Mouse (Mus musculus): ENCODE data around the gene Hist1h2ab.

Hist1h2ab gene

DNA sequence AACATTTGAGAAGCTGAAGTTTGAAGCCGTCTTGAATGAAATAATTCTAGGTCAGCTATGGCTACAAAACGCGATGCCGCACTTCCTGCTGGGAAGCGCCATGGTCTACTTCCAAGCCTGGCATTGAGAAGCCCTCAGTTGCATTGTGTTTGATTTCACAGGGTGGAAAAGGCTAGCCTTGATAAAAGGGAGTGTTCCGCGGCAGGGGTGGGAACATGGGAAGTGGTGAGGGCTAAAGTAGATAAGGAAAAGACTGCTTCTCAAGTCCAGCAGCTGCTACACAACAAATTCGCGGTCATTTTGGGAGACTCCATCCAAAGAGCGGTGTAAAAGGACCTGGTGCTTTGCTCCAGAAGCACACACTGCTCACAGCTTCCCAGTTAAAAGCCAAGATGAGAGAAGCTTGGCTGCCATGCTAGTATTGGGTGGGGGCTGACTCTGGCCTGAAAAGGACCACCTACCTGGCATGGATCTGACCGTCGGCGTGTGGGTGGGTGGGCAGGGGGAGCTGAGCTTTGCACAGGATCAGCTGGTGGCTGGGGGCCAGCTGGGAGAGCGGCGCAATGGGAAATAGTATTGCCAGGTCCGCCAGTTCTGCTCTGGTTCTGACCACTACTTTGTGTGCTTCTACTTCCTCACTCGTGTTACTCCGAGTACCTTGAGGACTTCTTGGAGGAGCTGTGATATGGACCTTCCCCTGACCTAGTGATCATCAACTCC lies 22.3 kb upstream of the Hist1h2ab start:
- ChIA-PET POLR2A (interaction anchor here (0.6 to 39.0 kb wide), 24 partner anchors 9 to 1685 kb away, joined by 3 to 2331 read pairs (median 6); partner anchors contain the start of genes Hist1h1c (in 4 of the 4), Hist1h1a (in 3 of the 4), Hist1h4c (in 3 of the 4) and Hist1h2ab (in 2 of the 4)), CTCF (interaction anchor here in 3 of 4 experiments (0.6 to 1.2 kb wide), 3 partner anchors 27 to 353 kb away, joined by 4 to 7 read pairs (median 4); no protein-coding TSS in a partner anchor)

GRCm38 (mm10) chr13:23729192-23729525 lies 21.8 kb upstream of the Hist1h2ab start:
- CTCF ChIA-PET, result interaction anchor here in 3 of 4 experiments (0.6 to 1.2 kb wide), 4 partner anchors 11 to 353 kb away, joined by 3 to 7 read pairs (median 4); no protein-coding TSS in a partner anchor
- POLR2A ChIA-PET, result interaction anchor here in 3 of 4 experiments (0.6 to 39.0 kb wide), 18 partner anchors 9 to 1686 kb away, joined by 3 to 2331 read pairs (median 19); partner anchors contain the start of genes Hist1h1c (in 3 of the 3), Hist1h4c (in 3 of the 3), Hist1h1a (in 2 of the 3) and Hist1h2ab (in 2 of the 3)

- ChIA-PET POLR2A (interaction anchor here in 3 of 4 experiments (0.6 to 39.0 kb wide), 18 partner anchors 9 to 1686 kb away, joined by 3 to 2331 read pairs (median 19); partner anchors contain the start of genes Hist1h1c (in 3 of the 3), Hist1h4c (in 3 of the 3), Hist1h1a (in 2 of the 3) and Hist1h2ab (in 2 of the 3)), CTCF (interaction anchor here in 2 of 4 experiments (0.9 to 1.3 kb wide), 4 partner anchors 10 to 30 kb away, joined by 3 to 4 read pairs (median 3); no protein-coding TSS in a partner anchor)
Observed at GRCm38 (mm10) chr13:23729706-23730105, 21.2 kb upstream of the Hist1h2ab start.

GRCm38 (mm10) chr13:23730479-23730878 lies 20.4 kb upstream of the Hist1h2ab start:
- POLR2A ChIA-PET, result interaction anchor here in 3 of 4 experiments (1.0 to 39.0 kb wide), 11 partner anchors 8 to 49 kb away, joined by 3 to 2331 read pairs (median 32); partner anchors contain the start of genes Hist1h4c (in 3 of the 3), Hist1h1a (in 2 of the 3), Hist1h1c (in 2 of the 3) and Hist1h2ab (in 2 of the 3)
- CTCF ChIA-PET, result interaction anchor here in 3 of 4 experiments (0.6 to 1.3 kb wide), 3 partner anchors 18 to 31 kb away, joined by 3 to 4 read pairs (median 3); no protein-coding TSS in a partner anchor

DNA sequence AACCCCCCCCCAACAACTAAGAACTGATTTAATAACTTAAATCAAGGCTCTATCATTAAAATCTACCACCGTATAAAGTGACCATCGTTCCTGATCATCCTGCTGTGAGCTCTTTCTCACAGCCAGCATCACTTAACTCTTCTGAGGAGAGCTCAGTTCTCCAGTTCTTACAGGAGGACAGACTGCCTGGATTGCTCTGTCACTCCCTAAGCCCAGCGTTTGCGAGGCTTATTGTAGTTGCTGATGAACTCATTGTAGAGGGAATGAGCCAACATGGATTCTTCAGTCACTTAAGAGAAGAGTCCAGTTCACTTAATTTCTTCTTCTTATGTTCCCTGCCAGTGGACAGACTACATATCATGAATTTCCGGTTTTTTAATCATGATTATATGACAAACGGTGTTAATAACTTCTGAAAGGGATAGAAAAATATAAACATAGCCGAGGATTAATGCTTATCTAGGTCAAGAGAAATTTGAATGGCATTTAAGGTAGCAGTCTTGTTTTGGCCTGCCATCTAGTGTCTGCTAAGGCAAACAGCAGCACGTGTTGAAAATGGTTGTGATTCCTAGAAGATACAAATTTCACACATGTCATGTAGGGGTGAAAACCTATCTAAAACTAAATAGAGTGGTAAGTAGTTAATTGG lies 18.6 kb upstream of the Hist1h2ab start:
- ChIA-PET POLR2A (interaction anchor here (0.5 to 39.0 kb wide), 15 partner anchors 16 to 470 kb away, joined by 3 to 2331 read pairs (median 4); partner anchors contain the start of genes Hist1h3b (in 3 of the 4), Hist1h4c (in 3 of the 4), Hist1h1a (in 2 of the 4) and Hist1h2ab (in 2 of the 4)), CTCF (interaction anchor here in 2 of 4 experiments (0.6 to 1.3 kb wide), 6 partner anchors 27 to 523 kb away, joined by 3 to 6 read pairs (median 4); no protein-coding TSS in a partner anchor)

DNA sequence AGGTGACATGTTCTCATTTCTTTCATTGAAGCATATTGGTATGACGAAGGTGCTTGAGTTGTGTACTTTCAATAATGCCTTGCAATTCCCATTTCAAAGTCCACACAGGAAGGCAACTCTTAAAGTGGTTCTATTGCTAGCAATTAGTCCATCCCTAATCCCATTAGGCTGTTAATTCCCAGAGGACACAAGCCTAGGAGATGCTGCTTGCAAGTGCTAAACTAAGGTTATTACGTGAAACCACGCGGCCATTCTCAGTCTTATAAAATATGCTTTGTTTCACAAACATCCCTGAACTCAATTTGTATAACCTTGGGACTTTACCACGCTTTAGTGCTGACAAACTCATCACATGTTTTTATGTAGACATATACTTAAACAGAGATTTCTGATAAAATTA lies 13.8 kb upstream of the Hist1h2ab start:
- ChIA-PET POLR2A (interaction anchor here (0.8 to 44.4 kb wide), 32 partner anchors 5 to 1694 kb away, joined by 3 to 2331 read pairs (median 31); partner anchors contain the start of genes Hist1h4c (in 4 of the 4), Hist1h1a (in 3 of the 4), Hist1h2ac (in 3 of the 4) and Hist1h2ae (in 3 of the 4)), CTCF (interaction anchor here in 1 of 4 experiments (1.0 to 2.1 kb wide), 2 partner anchors 15 to 39 kb away, joined by 4 to 5 read pairs; partner anchors contain the start of genes Hist1h3b and Hist1h4c)

- POLR2A ChIA-PET, result interaction anchor here (0.5 to 44.4 kb wide), 88 partner anchors 4 to 1702 kb away, joined by 3 to 2331 read pairs (median 10); partner anchors contain the start of genes Hist1h1a (in 4 of the 4), Hist1h2ab (in 4 of the 4), Hist1h2bc (in 4 of the 4) and Hist1h2be (in 4 of the 4)
- CTCF ChIA-PET, result interaction anchor here in 2 of 4 experiments (0.6 to 3.0 kb wide), 5 partner anchors 14 to 41 kb away, joined by 3 to 11 read pairs (median 4); partner anchors contain the start of genes Hist1h2ab (in 1 of the 2), Hist1h3b (in 1 of the 2) and Hist1h4c (in 1 of the 2)
Observed at GRCm38 (mm10) chr13:23738041-23738440, 12.9 kb upstream of the Hist1h2ab start.

GRCm38 (mm10) chr13:23738677-23739068 lies 12.3 kb upstream of the Hist1h2ab start, which contains the start of gene Hist1h1c:
Hist1h1c (plus strand) TSS chr13:23738808.
- ChIA-PET CTCF (interaction anchor here in 2 of 4 experiments (1.1 to 3.0 kb wide), 3 partner anchors 13 to 42 kb away, joined by 3 to 11 read pairs (median 3); partner anchors contain the start of genes Hist1h2ab (in 1 of the 2) and Hist1h3b (in 1 of the 2)), POLR2A (interaction anchor here (0.6 to 44.4 kb wide), 108 partner anchors 3 to 1985 kb away, joined by 3 to 2331 read pairs (median 6); partner anchors contain the start of genes Hist1h1a (in 4 of the 4), Hist1h2ab (in 4 of the 4), Hist1h2bc (in 4 of the 4) and Hist1h2be (in 4 of the 4))

GRCm38 (mm10) chr13:23739069-23739921 lies 11.6 kb upstream of the Hist1h2ab start:
- ChIA-PET CTCF (interaction anchor here in 2 of 4 experiments (1.0 to 3.0 kb wide), 5 partner anchors 10 to 42 kb away, joined by 3 to 11 read pairs (median 3); partner anchors contain the start of genes Hist1h2ab (in 1 of the 2), Hist1h3b (in 1 of the 2) and Hist1h4c (in 1 of the 2)), POLR2A (interaction anchor here (0.5 to 44.4 kb wide), 138 partner anchors 3 to 1986 kb away, joined by 3 to 2331 read pairs (median 5); partner anchors contain the start of genes Hist1h1a (in 4 of the 4), Hist1h2ab (in 4 of the 4), Hist1h2bc (in 4 of the 4) and Hist1h2be (in 4 of the 4))

DNA sequence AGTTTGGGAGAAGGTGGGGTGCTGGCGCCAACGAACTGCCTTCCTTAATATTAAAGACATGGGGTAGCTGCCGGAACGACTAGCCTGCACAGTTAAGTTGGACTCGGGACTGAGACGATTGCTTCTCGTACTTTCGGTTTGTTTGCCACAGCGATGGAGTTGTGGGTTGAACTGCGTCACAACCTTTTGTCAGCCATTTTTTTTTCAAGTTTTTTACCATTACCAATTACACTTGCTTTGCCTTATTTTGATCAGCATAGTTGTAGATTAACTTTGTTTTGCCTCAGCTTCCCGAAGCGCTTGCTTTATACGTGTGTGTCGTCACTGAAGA lies 11.0 kb upstream of the Hist1h2ab start:
- POLR2A ChIA-PET, result interaction anchor here (0.5 to 44.4 kb wide), 114 partner anchors 2 to 1986 kb away, joined by 3 to 2331 read pairs (median 6); partner anchors contain the start of genes Hist1h1a (in 4 of the 4), Hist1h2ab (in 4 of the 4), Hist1h2bc (in 4 of the 4) and Hist1h2be (in 4 of the 4)
- CTCF ChIA-PET, result interaction anchor here in 2 of 4 experiments (1.0 to 3.0 kb wide), 4 partner anchors 10 to 43 kb away, joined by 3 to 11 read pairs (median 3); partner anchors contain the start of genes Hist1h2ab (in 1 of the 2), Hist1h3b (in 1 of the 2) and Hist1h4c (in 1 of the 2)

DNA sequence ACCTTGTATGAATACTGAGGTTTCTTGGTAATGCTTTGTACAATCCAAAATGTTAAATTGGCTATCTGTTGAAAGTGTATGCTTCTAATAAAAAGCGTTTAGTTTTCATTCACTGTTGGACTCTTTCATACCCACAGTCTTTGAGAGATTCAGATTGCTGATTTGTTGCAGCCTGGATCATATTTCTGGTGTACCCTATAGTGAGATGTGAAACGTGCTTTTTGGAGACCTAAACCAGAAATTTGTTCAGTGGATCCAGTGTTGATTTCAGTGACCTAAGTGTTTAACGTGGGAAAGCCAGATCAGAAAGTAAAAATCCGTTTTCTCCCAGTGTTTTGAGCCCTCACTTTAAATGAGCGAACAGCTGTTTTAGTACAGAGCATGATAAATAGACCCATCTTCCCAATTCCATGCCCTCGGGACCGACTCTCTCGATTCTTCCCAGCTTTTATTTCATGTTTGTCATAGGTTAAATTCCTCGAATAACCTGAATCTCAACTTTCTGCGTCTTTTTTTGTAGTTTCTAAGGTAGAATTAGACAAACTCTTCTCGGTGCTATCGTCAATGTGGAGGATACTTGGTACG lies 10.6 kb upstream of the Hist1h2ab start:
- ChIA-PET POLR2A (interaction anchor here (0.5 to 44.4 kb wide), 100 partner anchors 2 to 1987 kb away, joined by 3 to 2331 read pairs (median 7); partner anchors contain the start of genes Hist1h1a (in 4 of the 4), Hist1h2ac (in 4 of the 4), Hist1h2bc (in 4 of the 4) and Hist1h3a (in 4 of the 4)), CTCF (interaction anchor here in 2 of 4 experiments (1.0 to 3.0 kb wide), 4 partner anchors 11 to 43 kb away, joined by 3 to 11 read pairs (median 3); partner anchors contain the start of genes Hist1h2ab (in 1 of the 2), Hist1h3b (in 1 of the 2) and Hist1h4c (in 1 of the 2))

DNA sequence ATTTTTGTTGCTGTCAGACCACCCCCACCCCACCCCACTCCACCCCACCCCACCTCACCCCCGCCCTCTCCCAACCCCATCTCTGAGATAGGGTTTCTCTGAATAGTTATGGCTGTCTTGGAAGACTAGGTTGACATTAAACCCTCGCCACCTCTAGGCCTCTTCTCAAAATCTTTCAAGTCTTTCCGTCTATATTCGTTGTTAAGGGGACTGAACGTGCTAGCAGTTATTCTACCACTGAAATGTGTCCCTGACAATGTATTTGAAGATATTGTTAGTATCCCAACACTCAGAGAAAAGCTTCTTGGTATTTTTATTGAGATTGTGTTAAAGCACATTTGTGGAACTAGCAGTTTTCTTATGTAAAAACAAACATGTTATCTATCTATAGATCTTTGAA lies 10.0 kb upstream of the Hist1h2ab start:
- CTCF ChIA-PET, result interaction anchor here in 1 of 4 experiments (3.0 kb wide), 1 partner anchor 11 kb away, joined by 11 read pairs; the partner anchor contains the start of genes Hist1h2ab and Hist1h3b
- POLR2A ChIA-PET, result interaction anchor here (1.1 to 44.4 kb wide), 32 partner anchors 1 to 541 kb away, joined by 3 to 2331 read pairs (median 48); partner anchors contain the start of genes Hist1h1a (in 4 of the 4), Hist1h2ac (in 4 of the 4), Hist1h2bc (in 4 of the 4) and Hist1h3a (in 4 of the 4)

GRCm38 (mm10) chr13:23742007-23742406 lies 8.9 kb upstream of the Hist1h2ab start:
- CTCF ChIA-PET, result interaction anchor here in 1 of 4 experiments (0.6 to 1.0 kb wide), 3 partner anchors 18 to 1855 kb away, joined by 3 to 4 read pairs (median 3); partner anchors contain the start of gene Hist1h4c
- POLR2A ChIA-PET, result interaction anchor here (0.6 to 44.4 kb wide), 75 partner anchors 0 to 1699 kb away, joined by 3 to 2331 read pairs (median 5); partner anchors contain the start of genes Hist1h1a (in 4 of the 4), Hist1h2ab (in 4 of the 4), Hist1h3a (in 4 of the 4) and Hist1h3b (in 4 of the 4)

GRCm38 (mm10) chr13:23743215-23743614 lies 7.7 kb upstream of the Hist1h2ab start:
- ChIA-PET POLR2A (interaction anchor here (0.6 to 44.4 kb wide), 50 partner anchors 1 to 1956 kb away, joined by 3 to 2331 read pairs (median 12); partner anchors contain the start of genes Hist1h1a (in 4 of the 4), Hist1h2ab (in 4 of the 4), Hist1h3a (in 4 of the 4) and Hist1h3b (in 4 of the 4)), CTCF (interaction anchor here in 1 of 4 experiments (1.1 kb wide), 1 partner anchor 42 kb away, joined by 7 read pairs; no protein-coding TSS in a partner anchor)

Measured in embryonic stem cell, embryonic (primary cell).